Comparison of ENCODE assay signal across 8 mouse cellular contexts in the genomic region with DNA sequence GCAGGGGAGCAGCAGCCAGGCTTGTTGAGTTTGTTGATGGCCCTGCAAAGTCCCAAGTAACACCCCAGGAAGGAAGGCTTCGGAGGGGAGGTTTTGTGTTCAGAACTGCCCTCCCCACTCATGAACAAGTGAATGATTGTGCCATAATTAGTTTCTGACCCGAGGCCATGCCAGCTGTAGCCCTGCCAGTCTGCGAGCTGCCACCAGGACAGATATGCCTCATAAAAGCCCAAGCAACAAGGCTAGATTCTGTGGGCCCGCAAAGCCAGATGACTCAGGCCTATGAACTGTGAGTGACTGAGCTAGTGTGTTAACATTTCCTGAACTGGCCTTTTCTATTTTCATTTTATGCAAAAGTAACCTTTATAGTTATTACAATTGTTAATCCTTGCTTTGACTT. TPM values are rescaled to one million over a fixed set of nuclear protein-coding genes. Genes with fewer than 3 reads are reported as not detected.
DNase-seq lines count a peak whose midpoint lies in the region.

No protein-coding gene starts in this region.

- DNase-seq in embryo, embryonic 9.5 days (ENCODE audit: extremely low spot score): peak; percentile 1
- DNase-seq in embryo, embryonic 10.5 days (ENCODE audit: low spot score): no peak
- peak; percentile 3 for DNase-seq in ovary, postnatal 36 days (ENCODE audit: low spot score)
- no peak for DNase-seq in ovary, postnatal 10 days (ENCODE audit: low spot score)
- DNase-seq in kidney, postnatal 14 days: peak; percentile 13
- DNase-seq in right cerebral cortex, postnatal 4 days: peak; percentile 2
- no peak for DNase-seq in gastrocnemius, adult 8-10 months (ENCODE audit: low spot score in 2 of 2)
- no peak for DNase-seq in T-cell, adult 2 months (ENCODE audit: low spot score)

RNA-seq across cellular contexts. Expression of a gene that starts 48.3 kb away (rescaled TPM):
- 1 to 10 TPM; 2.7 to 5.4 (median 4.5) TPM for total RNA-seq in gastrocnemius, adult 8-10 months (2022)

Comparison
In these comparisons a context has a peak if more than half of its experiments do, and no peak if none do; other contexts are left out.
1. DNase-seq: peak in embryo, embryonic 9.5 days (single experiment), ovary, postnatal 36 days (single experiment), kidney, postnatal 14 days (single experiment) and right cerebral cortex, postnatal 4 days (single experiment); none in embryo, embryonic 10.5 days (single experiment), ovary, postnatal 10 days (single experiment), gastrocnemius, adult 8-10 months (0 of 2) and T-cell, adult 2 months (single experiment).